Mouse (Mus musculus) midbrain, embryonic 13.5 days (tissue): ENCODE results near the gene Olfr1417. TPM values are rescaled to one million over a fixed set of nuclear protein-coding genes. Genes with fewer than 3 reads are reported as not detected.
A peak's percentile ranks its signal among the peaks of the same experiment; 100 is the strongest.
"Not testable (repeated sequence)": the region's sequence is repeated elsewhere in the genome, so short reads cannot be mapped to it uniquely, and the experiment has no call there.

Experiments
- ATAC-seq: fragments of 200-750 bp; cut with Nextera tagmentation; 2 replicates; pipeline ENCODE4 v1.8.0; 2017; ENCODE audit warnings: mild to moderate bottlenecking, moderate TSS enrichment, moderate library complexity
- H3K27ac ChIP-seq: fragments of 300-500 bp; sonication (generic); 2 replicates; pipeline ENCODE4 v1.5.1; 2015; ENCODE audit warnings: inconsistent platforms, mild to moderate bottlenecking, moderate library complexity
- H3K27me3 ChIP-seq: fragments of 300-500 bp; sonication (generic); 2 replicates; pipeline ENCODE4 v1.6.1; 2015; ENCODE audit warnings: mild to moderate bottlenecking, inconsistent platforms
- H3K36me3 ChIP-seq: fragments of 300-500 bp; sonication (generic); 2 replicates; pipeline ENCODE4 v1.6.1; 2015; ENCODE audit warnings: mild to moderate bottlenecking, inconsistent platforms
- H3K4me1 ChIP-seq: fragments of 300-500 bp; sonication (generic); replicated peaks from 2 replicates; pipeline ENCODE4 v1.6.1; 2015; ENCODE audit warnings: inconsistent platforms
- H3K4me2 ChIP-seq: fragments of 300-500 bp; sonication (generic); replicated peaks from 2 replicates; pipeline ENCODE4 v1.6.1; 2015; ENCODE audit warnings: moderate library complexity, mild to moderate bottlenecking, inconsistent platforms
- H3K4me3 ChIP-seq: fragments of 300-500 bp; sonication (generic); replicated peaks from 2 replicates; pipeline ENCODE4 v1.5.1; 2015; ENCODE audit warnings: mild to moderate bottlenecking, inconsistent platforms
- H3K9ac ChIP-seq: fragments of 300-500 bp; sonication (generic); replicated peaks from 2 replicates; pipeline ENCODE4 v1.6.1; 2015; ENCODE audit warnings: mild to moderate bottlenecking, inconsistent platforms
- H3K9me3 ChIP-seq: fragments of 300-500 bp; sonication (generic); 2 replicates; pipeline ENCODE4 v1.6.1; 2016; ENCODE audit warnings: mild to moderate bottlenecking, inconsistent platforms
- WGBS: fragments of 180-500 bp; shearing (Covaris S2); methylation state at CpG from one replicate; pipeline ENCODE4 v1.1.7; 2015; 5-methylcytosine and 5-hydroxymethylcytosine counted together
- polyA plus RNA-seq: library from polyadenylated mRNA; unstranded; fragments of >200 nt; fragmentation: Nextera tagmentation; extraction: Ambion mirVana; gene quantifications from 2 replicates; pipeline ENCODE4 v1.2.1, GENCODE M21; 2015

The Olfr1417 gene
- polyA plus RNA-seq, result not detected in 2 replicates

GRCm38 (mm10) chr19:11839119-11839518 lies at the start of gene Olfr1417:
TSS of gene Olfr1417 (minus strand) at chr19:11839219.
- 85% methylated on average over 4 of the region's 4 CpGs for WGBS
- H3K27ac ChIP-seq, result no peak within 1 kb of the TSS
- no peak within 1 kb of the TSS for H3K4me2 ChIP-seq
- no peak within 1 kb of the TSS for H3K4me3 ChIP-seq
- H3K9ac ChIP-seq, result no peak within 1 kb of the TSS
- no peaks in the 10 kb centered on the region for H3K9me3 ChIP-seq
- ATAC-seq, result no peak
- H3K4me1 ChIP-seq, result no peaks in the 10 kb centered on the region
- no peaks in the 10 kb centered on the region for H3K36me3 ChIP-seq
- H3K27me3 ChIP-seq, result no peaks in the 10 kb centered on the region

- no peaks in the 10 kb centered on the region for H3K36me3 ChIP-seq
- no peaks in the 10 kb centered on the region for H3K9me3 ChIP-seq
- no peak within 1 kb of the TSS for H3K9ac ChIP-seq
- H3K4me2 ChIP-seq, result no peak within 1 kb of the TSS
- WGBS, result 44% methylated on average over 1 of the region's 1 CpGs
- H3K4me3 ChIP-seq, result no peak within 1 kb of the TSS
- no peaks in the 10 kb centered on the region for H3K27me3 ChIP-seq
- H3K27ac ChIP-seq, result no peak within 1 kb of the TSS
- ATAC-seq, result no peak
- H3K4me1 ChIP-seq, result no peaks in the 10 kb centered on the region
These were observed 47.2 kb upstream of the Olfr1417 start, which contains the start of gene Olfr1420 for GRCm38 (mm10) chr19:11886265-11886664. TSS of gene Olfr1420 (plus strand) at chr19:11886565.

GRCm38 (mm10) chr19:11878404-11878803 lies 39.4 kb upstream of the Olfr1417 start:
- not testable (repeated sequence) for H3K27me3 ChIP-seq, H3K27ac ChIP-seq, ATAC-seq, H3K4me2 ChIP-seq, H3K4me3 ChIP-seq, H3K36me3 ChIP-seq, H3K4me1 ChIP-seq, H3K9me3 ChIP-seq, H3K9ac ChIP-seq
- 63% methylated on average over 22 of the region's 22 CpGs for WGBS

GRCm38 (mm10) chr19:11875006-11875405 lies 36.0 kb upstream of the Olfr1417 start, which contains the start of gene Olfr1419:
TSS of gene Olfr1419 (minus strand) at chr19:11875106.
- Histone ChIP-seq H3K36me3 (no peaks in the 10 kb centered on the region), H3K4me3 (no peak within 1 kb of the TSS), H3K4me1 (no peaks in the 10 kb centered on the region), H3K9ac (no peak within 1 kb of the TSS), H3K27me3 (no peaks in the 10 kb centered on the region), H3K4me2 (no peak within 1 kb of the TSS), H3K9me3 (no peaks in the 10 kb centered on the region), H3K27ac (no peak within 1 kb of the TSS)
- 76% methylated on average over 1 of the region's 1 CpGs for WGBS
- ATAC-seq, result no peak

- Histone ChIP-seq H3K4me3 (no peak overlapping the region), H3K36me3 (no peaks in the 10 kb centered on the region), H3K4me1 (no peaks in the 10 kb centered on the region), H3K9me3 (no peaks in the 10 kb centered on the region), H3K27ac (no peak overlapping the region), H3K9ac (no peak overlapping the region), H3K4me2 (no peak overlapping the region), H3K27me3 (no peaks in the 10 kb centered on the region)
- no peak for ATAC-seq
- WGBS, result 78% methylated on average over 2 of the region's 2 CpGs
These were observed 28.8 kb upstream of the Olfr1417 start for GRCm38 (mm10) chr19:11867837-11868236.

GRCm38 (mm10) chr19:11860966-11861365 lies 21.9 kb upstream of the Olfr1417 start, which contains the start of gene Olfr1418:
TSS of gene Olfr1418 (minus strand) at chr19:11861066.
- ATAC-seq, result no peak
- no peak within 1 kb of the TSS for H3K4me2 ChIP-seq
- no peaks in the 10 kb centered on the region for H3K27me3 ChIP-seq
- H3K4me1 ChIP-seq, result no peaks in the 10 kb centered on the region
- H3K27ac ChIP-seq, result no peak within 1 kb of the TSS
- no peak within 1 kb of the TSS for H3K4me3 ChIP-seq
- H3K9ac ChIP-seq, result no peak within 1 kb of the TSS
- H3K36me3 ChIP-seq, result no peaks in the 10 kb centered on the region
- 100% methylated on average over 1 of the region's 1 CpGs for WGBS
- H3K9me3 ChIP-seq, result no peaks in the 10 kb centered on the region

GRCm38 (mm10) chr19:11856506-11856905 lies 17.5 kb upstream of the Olfr1417 start:
- Histone ChIP-seq H3K27me3 (no peaks in the 10 kb centered on the region), H3K27ac (no peak overlapping the region), H3K9ac (no peak overlapping the region), H3K36me3 (no peaks in the 10 kb centered on the region), H3K9me3 (no peaks in the 10 kb centered on the region), H3K4me2 (no peak overlapping the region), H3K4me3 (no peak overlapping the region), H3K4me1 (no peaks in the 10 kb centered on the region)
- WGBS, result 81% methylated on average over 6 of the region's 6 CpGs
- ATAC-seq, result no peak

GRCm38 (mm10) chr19:11854821-11855220 lies 15.8 kb upstream of the Olfr1417 start:
- Histone ChIP-seq H3K4me1 (no peaks in the 10 kb centered on the region), H3K27ac (no peak overlapping the region), H3K4me3 (no peak overlapping the region), H3K36me3 (no peaks in the 10 kb centered on the region), H3K9ac (no peak overlapping the region), H3K4me2 (no peak overlapping the region), H3K27me3 (no peaks in the 10 kb centered on the region), H3K9me3 (no peaks in the 10 kb centered on the region)
- no peak for ATAC-seq
- WGBS, result 86% methylated on average over 2 of the region's 2 CpGs

GRCm38 (mm10) chr19:11852652-11853051 lies 13.6 kb upstream of the Olfr1417 start:
- Histone ChIP-seq H3K4me3 (no peak overlapping the region), H3K27ac (no peak overlapping the region), H3K36me3 (no peaks in the 10 kb centered on the region), H3K9me3 (no peaks in the 10 kb centered on the region), H3K4me1 (no peaks in the 10 kb centered on the region), H3K27me3 (no peaks in the 10 kb centered on the region), H3K4me2 (no peak overlapping the region), H3K9ac (no peak overlapping the region)
- ATAC-seq, result no peak
- 75% methylated on average over 4 of the region's 4 CpGs for WGBS

- Histone ChIP-seq H3K4me3 (no peak overlapping the region), H3K27me3 (no peaks in the 10 kb centered on the region), H3K4me1 (no peaks in the 10 kb centered on the region), H3K36me3 (no peaks in the 10 kb centered on the region), H3K4me2 (no peak overlapping the region), H3K9me3 (no peaks in the 10 kb centered on the region), H3K27ac (no peak overlapping the region), H3K9ac (no peak overlapping the region)
- ATAC-seq, result no peak
- WGBS, result 85% methylated on average over 4 of the region's 4 CpGs
These were observed 7.3 kb upstream of the Olfr1417 start for GRCm38 (mm10) chr19:11846333-11846732.

GRCm38 (mm10) chr19:11823346-11824065 lies 15.5 kb downstream of the Olfr1417 start:
- H3K27ac ChIP-seq, result no peak overlapping the region
- peaks cover 4% of the 10 kb centered on the region; the same call in 1 of the 2 replicates for H3K27me3 ChIP-seq
- no peak for ATAC-seq
- no peak overlapping the region for H3K4me3 ChIP-seq
- WGBS, result 35% methylated on average over 4 of the region's 4 CpGs
- no peaks in the 10 kb centered on the region for H3K9me3 ChIP-seq
- H3K4me2 ChIP-seq, result no peak overlapping the region
- H3K4me1 ChIP-seq, result peaks cover 13% of the 10 kb centered on the region
- no peaks in the 10 kb centered on the region for H3K36me3 ChIP-seq
- no peak overlapping the region for H3K9ac ChIP-seq

GRCm38 (mm10) chr19:11820211-11820610 lies 18.8 kb downstream of the Olfr1417 start:
- Histone ChIP-seq H3K27me3 (peaks cover 22% of the 10 kb centered on the region), H3K9ac (no peak overlapping the region), H3K9me3 (no peaks in the 10 kb centered on the region), H3K4me3 (peak overlapping the region; percentile 76), H3K27ac (no peak overlapping the region), H3K4me1 (peaks cover 23% of the 10 kb centered on the region), H3K4me2 (peak overlapping the region; percentile 69), H3K36me3 (no peaks in the 10 kb centered on the region)
- WGBS, result 32% methylated on average over 6 of the region's 6 CpGs
- ATAC-seq, result no peak
